Mouse (Mus musculus): ENCODE results near the gene Gsdma2. TPM values are rescaled to one million over a fixed set of nuclear protein-coding genes. Genes with fewer than 3 reads are reported as not detected.

The Gsdma2 gene
- polyA plus RNA-seq, 1 experiment from 2014 or later = not detected

GRCm38 (mm10) chr11:98682811-98683210 lies 36.3 kb downstream of the Gsdma2 start:
- Histone ChIP-seq H3K27ac (replicated peaks; ENCODE audit: low read depth, low read length) (0 out of 2 replicates have a peak overlapping the region, but pooled peaks have one; percentile 39), H3K9me3 (ENCODE audit: control insufficient read depth, low read length) (no peaks in the 10 kb centered on the region), H3K4me2 (ENCODE audit: low read depth, severe bottlenecking) (peak overlapping the region; percentile 76), H3K4me3 (ENCODE audit: low read depth, low read length) (peak overlapping the region; percentile 97), H3K9ac (ENCODE audit: low read length) (peak overlapping the region; percentile 92), H3K4me1 (ENCODE audit: control insufficient read depth, insufficient read depth, low read length) (peaks cover 4% of the 10 kb centered on the region; the same call in 1 of the 2 replicates), H3K36me3 (ENCODE audit: control insufficient read depth, insufficient read depth, low read length) (peaks cover 17% of the 10 kb centered on the region; the same call in 1 of the 2 replicates), H3K27me3 (ENCODE audit: control insufficient read depth, insufficient read depth, low read length) (no peaks in the 10 kb centered on the region)
- DNase-seq (ENCODE audit: low spot score) (no peak), ATAC-seq (ENCODE audit: insufficient number of reproducible peaks, low FRiP score, low TSS enrichment, low read depth) (no peak)
- under 1% methylated on average over 23 of the region's 23 CpGs for WGBS

DNA sequence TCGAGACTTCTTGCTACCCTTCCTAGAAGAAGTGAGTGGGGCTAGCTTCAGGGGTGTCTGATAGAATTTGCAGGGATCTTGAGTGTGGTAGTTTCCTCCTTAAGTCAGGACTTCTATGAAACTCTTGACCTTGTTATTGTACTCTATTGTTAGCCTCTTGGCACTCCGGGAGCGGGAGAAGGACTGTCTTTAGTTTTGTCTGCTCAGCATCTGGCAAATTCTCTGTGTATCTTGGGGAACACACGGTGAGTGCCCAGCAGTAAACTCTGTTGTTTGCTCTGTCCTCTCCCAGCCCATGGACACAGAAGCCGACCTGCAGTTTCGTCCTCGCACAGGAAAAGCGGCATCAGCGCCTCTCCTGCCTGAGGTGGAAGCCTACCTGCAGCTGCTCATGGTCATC lies 39.1 kb downstream of the Gsdma2 start:
- H3K36me3 ChIP-seq (ENCODE audit: control insufficient read depth, insufficient read depth, low read length) = peaks cover 26% of the 10 kb centered on the region; the same call in 1 of the 2 replicates
- no peaks in the 10 kb centered on the region for H3K27me3 ChIP-seq (ENCODE audit: control insufficient read depth, insufficient read depth, low read length)
- no peak overlapping the region for H3K4me3 ChIP-seq (ENCODE audit: low read depth, low read length)
- H3K27ac ChIP-seq (replicated peaks; ENCODE audit: low read depth, low read length) = no peak overlapping the region
- H3K9me3 ChIP-seq (ENCODE audit: control insufficient read depth, low read length) = no peaks in the 10 kb centered on the region
- no peak overlapping the region for H3K4me2 ChIP-seq (ENCODE audit: low read depth, severe bottlenecking)
- DNase-seq (ENCODE audit: low spot score) (no peak), ATAC-seq (ENCODE audit: insufficient number of reproducible peaks, low FRiP score, low TSS enrichment, low read depth) (no peak)
- WGBS = 94% methylated on average over 9 of the region's 9 CpGs
- H3K9ac ChIP-seq (ENCODE audit: low read length) = no peak overlapping the region; the same call in 1 of the 2 replicates
- H3K4me1 ChIP-seq (ENCODE audit: control insufficient read depth, insufficient read depth, low read length) = peaks cover 4% of the 10 kb centered on the region; the same call in 1 of the 2 replicates

DNA sequence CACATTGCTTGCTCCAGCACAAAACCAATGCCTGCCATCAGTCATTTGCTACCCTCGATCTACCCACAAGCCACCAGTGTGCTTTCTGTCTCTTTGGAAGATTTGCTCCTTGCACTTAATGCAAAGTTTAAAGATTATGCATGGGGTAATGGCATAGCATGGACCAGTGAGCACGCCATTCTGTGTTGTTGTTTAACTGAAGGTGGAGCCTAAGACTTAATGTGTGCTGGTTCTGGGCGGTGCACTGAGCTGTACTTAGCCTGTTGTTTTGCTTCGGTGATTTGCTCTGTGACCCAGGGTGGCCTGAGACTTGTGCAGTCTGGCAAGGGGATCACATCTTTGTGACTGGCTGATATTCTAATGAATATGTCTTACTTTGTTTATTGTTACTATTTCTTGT lies 40.4 kb downstream of the Gsdma2 start:
- Histone ChIP-seq H3K9me3 (ENCODE audit: control insufficient read depth, low read length) (no peaks in the 10 kb centered on the region), H3K36me3 (ENCODE audit: control insufficient read depth, insufficient read depth, low read length) (peaks cover 35% of the 10 kb centered on the region; the same call in 1 of the 2 replicates), H3K9ac (ENCODE audit: low read length) (no peak overlapping the region), H3K4me3 (ENCODE audit: low read depth, low read length) (no peak overlapping the region), H3K27me3 (ENCODE audit: control insufficient read depth, insufficient read depth, low read length) (no peaks in the 10 kb centered on the region), H3K4me1 (ENCODE audit: control insufficient read depth, insufficient read depth, low read length) (peaks cover 4% of the 10 kb centered on the region; the same call in 1 of the 2 replicates), H3K4me2 (ENCODE audit: low read depth, severe bottlenecking) (no peak overlapping the region), H3K27ac (replicated peaks; ENCODE audit: low read depth, low read length) (no peak overlapping the region)
- no peak for ATAC-seq (ENCODE audit: insufficient number of reproducible peaks, low FRiP score, low TSS enrichment, low read depth)
- 88% methylated on average over 4 of the region's 4 CpGs for WGBS
- no peak for DNase-seq (ENCODE audit: low spot score)

- Histone ChIP-seq H3K4me2 (ENCODE audit: low read depth, severe bottlenecking) (no peak overlapping the region), H3K36me3 (ENCODE audit: control insufficient read depth, insufficient read depth, low read length) (peaks cover 36% of the 10 kb centered on the region; the same call in 1 of the 2 replicates), H3K27me3 (ENCODE audit: control insufficient read depth, insufficient read depth, low read length) (no peaks in the 10 kb centered on the region), H3K27ac (replicated peaks; ENCODE audit: low read depth, low read length) (no peak overlapping the region), H3K4me3 (ENCODE audit: low read depth, low read length) (no peak overlapping the region), H3K4me1 (ENCODE audit: control insufficient read depth, insufficient read depth, low read length) (peaks cover 4% of the 10 kb centered on the region; the same call in 1 of the 2 replicates), H3K9me3 (ENCODE audit: control insufficient read depth, low read length) (no peaks in the 10 kb centered on the region), H3K9ac (ENCODE audit: low read length) (no peak overlapping the region)
- DNase-seq (ENCODE audit: low spot score) = no peak
- WGBS = 92% methylated on average over 8 of the region's 8 CpGs
- no peak for ATAC-seq (ENCODE audit: insufficient number of reproducible peaks, low FRiP score, low TSS enrichment, low read depth)
These were observed 41.5 kb downstream of the Gsdma2 start for GRCm38 (mm10) chr11:98688009-98688408.

GRCm38 (mm10) chr11:98693201-98693600 lies 46.6 kb downstream of the Gsdma2 start:
- Histone ChIP-seq H3K4me2 (ENCODE audit: low read depth, severe bottlenecking) (no peak overlapping the region), H3K36me3 (ENCODE audit: control insufficient read depth, insufficient read depth, low read length) (peaks cover 35% of the 10 kb centered on the region; the same call in 1 of the 2 replicates), H3K9ac (ENCODE audit: low read length) (no peak overlapping the region), H3K9me3 (ENCODE audit: control insufficient read depth, low read length) (no peaks in the 10 kb centered on the region), H3K27me3 (ENCODE audit: control insufficient read depth, insufficient read depth, low read length) (no peaks in the 10 kb centered on the region), H3K4me3 (ENCODE audit: low read depth, low read length) (no peak overlapping the region), H3K27ac (replicated peaks; ENCODE audit: low read depth, low read length) (no peak overlapping the region), H3K4me1 (ENCODE audit: control insufficient read depth, insufficient read depth, low read length) (no peaks in the 10 kb centered on the region)
- no peak for ATAC-seq (ENCODE audit: insufficient number of reproducible peaks, low FRiP score, low TSS enrichment, low read depth)
- no peak for DNase-seq (ENCODE audit: low spot score)
- 74% methylated on average over 13 of the region's 13 CpGs for WGBS

DNA sequence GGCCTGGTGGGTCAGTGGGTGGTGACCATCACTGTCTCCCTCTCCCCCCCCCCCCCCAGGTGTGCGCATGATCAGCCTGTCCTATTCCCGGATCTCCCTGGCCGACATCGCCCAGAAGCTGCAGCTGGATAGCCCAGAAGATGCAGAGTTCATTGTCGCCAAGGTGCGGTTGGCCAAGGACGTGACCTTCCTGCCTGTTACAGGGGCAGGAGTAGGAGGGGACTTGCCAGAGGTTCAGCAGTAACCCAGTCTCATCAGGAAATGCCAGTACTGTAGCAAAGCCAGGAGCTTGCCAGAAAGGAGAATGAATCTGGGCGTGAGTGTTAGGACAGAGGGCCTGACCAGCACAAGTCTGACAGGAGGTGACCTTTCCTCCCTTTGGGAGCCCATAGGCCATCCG lies 47.2 kb downstream of the Gsdma2 start:
- Histone ChIP-seq H3K27me3 (ENCODE audit: control insufficient read depth, insufficient read depth, low read length) (no peaks in the 10 kb centered on the region), H3K27ac (replicated peaks; ENCODE audit: low read depth, low read length) (no peak overlapping the region), H3K9me3 (ENCODE audit: control insufficient read depth, low read length) (no peaks in the 10 kb centered on the region), H3K4me1 (ENCODE audit: control insufficient read depth, insufficient read depth, low read length) (no peaks in the 10 kb centered on the region), H3K9ac (ENCODE audit: low read length) (no peak overlapping the region), H3K4me2 (ENCODE audit: low read depth, severe bottlenecking) (no peak overlapping the region), H3K36me3 (ENCODE audit: control insufficient read depth, insufficient read depth, low read length) (peaks cover 33% of the 10 kb centered on the region; the same call in 1 of the 2 replicates), H3K4me3 (ENCODE audit: low read depth, low read length) (no peak overlapping the region)
- 95% methylated on average over 8 of the region's 9 CpGs for WGBS
- no peak for ATAC-seq (ENCODE audit: insufficient number of reproducible peaks, low FRiP score, low TSS enrichment, low read depth)
- DNase-seq (ENCODE audit: low spot score) = no peak

- Histone ChIP-seq H3K27ac (replicated peaks; ENCODE audit: low read depth, low read length) (no peak overlapping the region), H3K4me1 (ENCODE audit: control insufficient read depth, insufficient read depth, low read length) (no peaks in the 10 kb centered on the region), H3K4me2 (ENCODE audit: low read depth, severe bottlenecking) (no peak overlapping the region), H3K27me3 (ENCODE audit: control insufficient read depth, insufficient read depth, low read length) (no peaks in the 10 kb centered on the region), H3K36me3 (ENCODE audit: control insufficient read depth, insufficient read depth, low read length) (peaks cover 33% of the 10 kb centered on the region; the same call in 1 of the 2 replicates), H3K9ac (ENCODE audit: low read length) (no peak overlapping the region), H3K4me3 (ENCODE audit: low read depth, low read length) (no peak overlapping the region), H3K9me3 (ENCODE audit: control insufficient read depth, low read length) (no peaks in the 10 kb centered on the region)
- 92% methylated on average over 9 of the region's 9 CpGs for WGBS
- no peak for DNase-seq (ENCODE audit: low spot score)
- ATAC-seq (ENCODE audit: insufficient number of reproducible peaks, low FRiP score, low TSS enrichment, low read depth) = no peak
These were observed 47.7 kb downstream of the Gsdma2 start for GRCm38 (mm10) chr11:98694301-98694700.

- no peak overlapping the region for H3K27ac ChIP-seq (replicated peaks; ENCODE audit: low read depth, low read length)
- H3K4me3 ChIP-seq (ENCODE audit: low read depth, low read length) = no peak overlapping the region
- ATAC-seq (ENCODE audit: insufficient number of reproducible peaks, low FRiP score, low TSS enrichment, low read depth) = no peak
- no peaks in the 10 kb centered on the region for H3K4me1 ChIP-seq (ENCODE audit: control insufficient read depth, insufficient read depth, low read length)
- H3K27me3 ChIP-seq (ENCODE audit: control insufficient read depth, insufficient read depth, low read length) = no peaks in the 10 kb centered on the region
- whole genome bisulfite sequencing = 73% methylated on average over 14 of the region's 14 CpGs
- H3K9me3 ChIP-seq (ENCODE audit: control insufficient read depth, low read length) = no peaks in the 10 kb centered on the region
- no peak overlapping the region for H3K4me2 ChIP-seq (ENCODE audit: low read depth, severe bottlenecking)
- no peak for DNase-seq (ENCODE audit: low spot score)
- peaks cover 32% of the 10 kb centered on the region; the same call in 1 of the 2 replicates for H3K36me3 ChIP-seq (ENCODE audit: control insufficient read depth, insufficient read depth, low read length)
- H3K9ac ChIP-seq (ENCODE audit: low read length) = no peak overlapping the region
These were observed 48.8 kb downstream of the Gsdma2 start for GRCm38 (mm10) chr11:98695408-98695807.
